Mouse (Mus musculus) stomach, embryonic 16.5 days (tissue): Measurements from ENCODE around the gene Myzap. TPM values are rescaled to one million over a fixed set of nuclear protein-coding genes. Genes with fewer than 3 reads are reported as not detected.
A peak's percentile ranks its signal among the peaks of the same experiment; 100 is the strongest.

Experiments
- ATAC-seq: fragments of 200-750 bp; cut with Nextera tagmentation; 2 replicates; pipeline ENCODE4 v1.8.0; 2017; ENCODE audit warnings: moderate number of reproducible peaks, moderate TSS enrichment; ENCODE audit not compliant: insufficient read depth, low FRiP score
- H3K27ac ChIP-seq: fragments of 300-500 bp; sonication (generic); 2 replicates; pipeline ENCODE4 v1.5.1; 2014; ENCODE audit warnings: low read length
- H3K27me3 ChIP-seq: fragments of 300-500 bp; sonication (generic); 2 replicates; pipeline ENCODE4 v1.6.1; 2014; ENCODE audit warnings: low read length, control low read depth, mixed read lengths; ENCODE audit not compliant: control insufficient read depth, insufficient read depth
- H3K36me3 ChIP-seq: fragments of 300-500 bp; sonication (generic); 2 replicates; pipeline ENCODE4 v1.6.1; 2014; ENCODE audit warnings: low read length; ENCODE audit not compliant: control insufficient read depth, insufficient read depth
- H3K4me1 ChIP-seq: fragments of 300-500 bp; sonication (generic); 2 replicates; pipeline ENCODE4 v1.6.1; 2014; ENCODE audit warnings: low read length, control low read depth, mixed read lengths; ENCODE audit not compliant: control insufficient read depth, insufficient read depth
- H3K4me2 ChIP-seq: fragments of 300-500 bp; sonication (generic); 2 replicates; pipeline ENCODE4 v1.6.1; 2014; ENCODE audit warnings: low read depth, low read length, mixed read lengths
- H3K4me3 ChIP-seq: fragments of 300-500 bp; sonication (generic); replicated peaks from 2 replicates; pipeline ENCODE4 v1.5.1; 2014; ENCODE audit warnings: mild to moderate bottlenecking, low read length
- H3K9ac ChIP-seq: fragments of 300-500 bp; sonication (generic); 2 replicates; pipeline ENCODE4 v1.6.1; 2014; ENCODE audit warnings: low read length
- H3K9me3 ChIP-seq: fragments of 300-500 bp; sonication (generic); replicated peaks from 2 replicates; pipeline ENCODE4 v1.6.1; 2016; ENCODE audit warnings: low read length, control low read depth; ENCODE audit not compliant: control insufficient read depth
- WGBS: fragments of 180-500 bp; shearing (Covaris S2); extraction: QIAGEN DNeasy Blood & Tissue Kit; methylation state at CpG from one replicate; pipeline ENCODE4 v1.1.7; 2014; 5-methylcytosine and 5-hydroxymethylcytosine counted together
- polyA plus RNA-seq: library from polyadenylated mRNA; unstranded; fragments of >200 nt; fragmentation: Nextera tagmentation; extraction: Ambion mirVana; gene quantifications from 2 replicates; pipeline ENCODE4 v1.2.1, GENCODE M21; 2015

The Myzap gene
- polyA plus RNA-seq, 1 experiment from 2014 or later, result 16.4 TPM

DNA sequence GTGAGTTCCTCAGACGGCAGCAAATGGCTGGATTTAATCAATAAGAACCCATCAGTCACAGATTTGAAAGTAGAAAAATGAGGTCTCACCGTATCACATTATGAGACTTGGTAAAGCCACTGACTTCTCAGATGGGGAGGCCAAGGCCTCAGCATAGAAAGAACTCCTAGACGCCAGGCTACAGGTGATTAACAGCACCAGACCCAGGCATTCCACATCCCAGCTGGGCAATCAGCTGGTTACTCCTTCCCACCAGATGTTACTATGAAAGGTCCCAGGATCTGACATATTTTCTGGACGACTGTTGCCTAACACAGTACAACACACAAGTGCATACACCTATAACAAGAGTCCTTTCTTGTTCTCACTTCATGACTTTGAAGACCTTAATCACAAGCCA is 78.6 kb downstream of the Myzap start:
- Histone ChIP-seq H3K9ac (no peak overlapping the region), H3K4me3 (no peak overlapping the region), H3K27ac (no peak overlapping the region), H3K4me2 (no peak overlapping the region), H3K36me3 (no peaks in the 10 kb centered on the region), H3K27me3 (no peaks in the 10 kb centered on the region), H3K4me1 (no peaks in the 10 kb centered on the region), H3K9me3 (no peaks in the 10 kb centered on the region)
- 59% methylated on average over 4 of the region's 4 CpGs for WGBS
- no peak for ATAC-seq

DNA sequence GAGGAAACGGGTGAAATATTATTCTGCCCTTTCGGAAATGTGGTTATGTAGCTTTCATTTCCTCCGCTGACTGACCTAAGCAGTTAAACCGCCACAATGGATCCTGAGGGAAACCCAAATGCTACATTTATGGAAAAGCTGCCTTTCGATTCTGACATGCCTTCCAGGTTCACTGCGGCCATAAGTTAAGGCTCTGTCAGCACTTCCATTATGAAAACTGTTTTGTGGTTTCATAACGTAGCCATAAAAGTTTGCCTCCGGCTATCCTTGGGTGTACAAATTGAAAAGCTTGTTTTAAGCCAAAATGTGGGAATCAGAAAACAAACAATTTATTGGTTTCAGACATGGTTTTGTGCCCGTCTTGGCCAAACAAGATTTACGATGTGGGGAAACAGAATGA is 79.3 kb downstream of the Myzap start:
- Histone ChIP-seq H3K4me3 (no peak overlapping the region), H3K9ac (no peak overlapping the region), H3K9me3 (no peaks in the 10 kb centered on the region), H3K27ac (no peak overlapping the region), H3K4me2 (no peak overlapping the region), H3K27me3 (no peaks in the 10 kb centered on the region), H3K4me1 (no peaks in the 10 kb centered on the region), H3K36me3 (no peaks in the 10 kb centered on the region)
- ATAC-seq, result no peak
- 76% methylated on average over 10 of the region's 10 CpGs for WGBS

- Histone ChIP-seq H3K36me3 (no peaks in the 10 kb centered on the region), H3K27ac (no peak overlapping the region), H3K4me3 (no peak overlapping the region), H3K27me3 (no peaks in the 10 kb centered on the region), H3K4me2 (no peak overlapping the region), H3K9me3 (no peaks in the 10 kb centered on the region), H3K4me1 (peaks cover 3% of the 10 kb centered on the region; the same call in 1 of the 2 replicates), H3K9ac (no peak overlapping the region)
- WGBS, result 37% methylated on average over 10 of the region's 10 CpGs
- ATAC-seq, result 0 out of 2 replicates have a peak, but pooled peaks have one; percentile 29
These were observed 93.6 kb downstream of the Myzap start for GRCm38 (mm10) chr9:71498391-71499182.

- Histone ChIP-seq H3K27me3 (no peaks in the 10 kb centered on the region), H3K4me3 (no peak overlapping the region), H3K27ac (no peak overlapping the region), H3K4me1 (peaks cover 3% of the 10 kb centered on the region; the same call in 1 of the 2 replicates), H3K9me3 (no peaks in the 10 kb centered on the region), H3K36me3 (no peaks in the 10 kb centered on the region), H3K9ac (no peak overlapping the region), H3K4me2 (no peak overlapping the region)
- ATAC-seq, result 0 out of 2 replicates have a peak, but pooled peaks have one; percentile 25
- WGBS, result 37% methylated on average over 2 of the region's 2 CpGs
These were observed 95.5 kb downstream of the Myzap start for GRCm38 (mm10) chr9:71496637-71497036.

GRCm38 (mm10) chr9:71493771-71494170 is 98.4 kb downstream of the Myzap start:
- WGBS, result 80% methylated on average over 5 of the region's 5 CpGs
- H3K36me3 ChIP-seq, result no peaks in the 10 kb centered on the region
- H3K27me3 ChIP-seq, result no peaks in the 10 kb centered on the region
- no peak overlapping the region for H3K4me2 ChIP-seq
- H3K4me3 ChIP-seq, result no peak overlapping the region
- no peak overlapping the region for H3K27ac ChIP-seq
- no peak for ATAC-seq
- peaks cover 9% of the 10 kb centered on the region for H3K4me1 ChIP-seq
- H3K9me3 ChIP-seq, result no peaks in the 10 kb centered on the region
- no peak overlapping the region for H3K9ac ChIP-seq

DNA sequence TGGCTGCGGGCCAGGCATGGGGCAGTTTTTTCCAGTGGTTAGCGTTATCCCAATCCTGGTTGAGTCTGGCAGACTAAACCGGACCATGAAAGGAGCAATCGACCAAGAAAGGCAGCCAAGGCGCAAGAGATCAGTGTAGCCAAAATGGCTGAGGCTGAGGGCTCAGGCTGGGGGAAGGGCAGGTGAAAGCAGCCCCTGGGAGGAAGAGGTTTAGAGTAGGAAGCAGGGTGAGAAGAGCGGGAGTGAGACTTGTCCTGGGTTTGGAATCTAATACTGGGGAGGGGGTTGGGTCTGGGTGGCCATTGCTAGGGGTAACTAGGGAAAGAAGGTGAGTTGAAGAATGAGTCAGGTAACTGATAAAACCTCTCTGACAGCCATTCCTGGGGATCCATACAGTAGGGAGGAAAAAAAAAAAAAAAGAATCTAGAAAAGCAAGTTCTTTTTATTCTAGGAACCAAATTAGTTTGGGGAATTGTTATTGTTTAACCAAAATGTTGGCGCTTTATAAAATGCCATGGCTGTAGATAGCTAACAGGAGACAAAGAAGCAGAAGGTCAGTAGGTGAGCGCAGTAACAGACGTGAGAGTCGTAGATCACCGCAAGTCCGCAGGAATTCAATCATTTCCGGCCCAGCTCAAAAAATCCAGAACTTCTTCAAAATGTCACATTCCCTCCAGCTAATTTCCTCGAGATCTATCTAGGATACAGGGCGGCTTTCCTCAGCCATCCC is 99.7 kb downstream of the Myzap start:
- no peak overlapping the region for H3K4me3 ChIP-seq
- 52% methylated on average over 15 of the region's 15 CpGs for WGBS
- H3K4me1 ChIP-seq, result peaks cover 9% of the 10 kb centered on the region
- ATAC-seq, result no peak
- H3K27ac ChIP-seq, result no peak overlapping the region
- H3K36me3 ChIP-seq, result no peaks in the 10 kb centered on the region
- H3K9me3 ChIP-seq, result no peaks in the 10 kb centered on the region
- peak overlapping the region; percentile 23; the same call in 1 of the 2 replicates for H3K4me2 ChIP-seq
- H3K9ac ChIP-seq, result no peak overlapping the region; the same call in 1 of the 2 replicates
- H3K27me3 ChIP-seq, result no peaks in the 10 kb centered on the region

DNA sequence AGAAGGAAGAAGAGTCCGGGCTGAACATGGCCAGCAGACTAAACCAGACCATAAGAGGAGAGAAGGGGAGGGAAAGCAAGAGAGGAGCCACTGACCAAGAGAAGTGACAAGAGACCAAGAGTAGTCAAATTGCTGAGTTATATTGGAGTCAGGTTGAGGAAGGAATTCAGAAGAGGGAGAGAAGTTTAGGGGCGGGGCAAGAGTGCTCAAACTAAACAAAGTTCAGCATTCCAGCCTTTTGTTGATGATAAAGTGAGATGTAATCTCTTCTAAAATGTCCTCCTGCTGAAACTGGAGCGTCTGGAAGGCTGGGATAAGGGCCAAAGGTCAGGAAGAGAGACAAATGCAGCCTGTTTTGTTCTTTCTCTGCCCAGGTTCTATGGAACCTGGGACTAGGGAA is 102.1 kb downstream of the Myzap start:
- H3K27ac ChIP-seq, result no peak overlapping the region
- H3K27me3 ChIP-seq, result no peaks in the 10 kb centered on the region
- peaks cover 9% of the 10 kb centered on the region for H3K4me1 ChIP-seq
- H3K4me2 ChIP-seq, result no peak overlapping the region
- 36% methylated on average over 3 of the region's 3 CpGs for WGBS
- H3K4me3 ChIP-seq, result no peak overlapping the region
- no peaks in the 10 kb centered on the region for H3K9me3 ChIP-seq
- no peaks in the 10 kb centered on the region for H3K36me3 ChIP-seq
- H3K9ac ChIP-seq, result no peak overlapping the region
- ATAC-seq, result no peak

GRCm38 (mm10) chr9:71486127-71486526 is 106.0 kb downstream of the Myzap start:
- Histone ChIP-seq H3K27ac (peak overlapping the region; percentile 96; the same call in 1 of the 2 replicates), H3K4me1 (peaks cover 19% of the 10 kb centered on the region), H3K9ac (peak overlapping the region; percentile 100; the same call in 1 of the 2 replicates), H3K9me3 (no peaks in the 10 kb centered on the region), H3K4me3 (peak overlapping the region; percentile 88), H3K4me2 (peak overlapping the region; percentile 42), H3K27me3 (no peaks in the 10 kb centered on the region), H3K36me3 (peaks cover 20% of the 10 kb centered on the region; the same call in 1 of the 2 replicates)
- WGBS, result 34% methylated on average over 7 of the region's 7 CpGs
- no peak for ATAC-seq

GRCm38 (mm10) chr9:71485475-71486094 is 106.6 kb downstream of the Myzap start, which contains the start of gene Polr2m:
Gene Polr2m (minus strand): TSS chr9:71485935.
- under 1% methylated on average over 70 of the region's 70 CpGs for WGBS
- no peaks in the 10 kb centered on the region for H3K9me3 ChIP-seq
- peaks cover 19% of the 10 kb centered on the region for H3K4me1 ChIP-seq
- H3K27me3 ChIP-seq, result no peaks in the 10 kb centered on the region
- H3K27ac ChIP-seq, result peak within 1 kb of the TSS; percentile 96
- peak within 1 kb of the TSS; percentile 90 for H3K4me2 ChIP-seq
- H3K9ac ChIP-seq, result peak within 1 kb of the TSS; percentile 100
- ATAC-seq, result peak; percentile 99
- H3K36me3 ChIP-seq, result peaks cover 26% of the 10 kb centered on the region
- peak within 1 kb of the TSS; percentile 88 for H3K4me3 ChIP-seq
